ENCODE assay signal across 16 mouse cellular contexts in the genomic region with DNA sequence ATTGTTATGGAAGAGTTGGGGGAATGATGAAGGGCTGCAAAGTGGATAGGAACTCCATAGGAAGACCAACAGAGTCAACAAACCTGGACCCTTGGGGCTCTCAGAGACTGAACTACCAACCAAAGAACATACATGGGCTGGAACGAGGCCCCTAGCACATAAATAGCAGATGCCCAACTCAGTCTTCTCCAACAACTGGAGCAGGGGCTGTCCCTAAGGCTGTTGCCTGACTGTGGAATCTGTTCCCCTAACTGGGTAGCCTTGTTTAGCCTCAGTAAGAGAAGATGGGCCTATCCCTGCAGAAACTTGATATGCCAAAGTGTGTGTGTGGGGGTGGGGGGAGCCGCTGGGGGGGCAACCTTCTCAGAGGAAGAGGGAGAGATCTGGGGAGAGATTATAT.
"Had no signal": no experiment of that assay in that cellular context is flagged by ENCODE, and none has a peak within 500 bp of the region (broad histone marks: within the 10 kb centered on the region; RNA-seq: fewer than 3 reads in every experiment).

No protein-coding gene starts in this region.

- H3K36me3 ChIP-seq: neural tube, embryonic 13.5 days; neural tube, embryonic 15.5 days; stomach, embryonic 15.5 days had no signal

- H3K27me3 ChIP-seq: neural tube, embryonic 13.5 days; neural tube, embryonic 15.5 days; stomach, embryonic 15.5 days had no signal

- DNase-seq: retina, postnatal 1 day; right cerebral cortex, adult 18-20 months; right cerebral cortex, postnatal 14 days; right cerebral cortex, postnatal 25 days; right cerebral cortex, postnatal 4 days; spleen, adult 18-20 months; thymus, adult 18-20 months; thymus, adult 2 months; thymus, postnatal 14 days; thymus, postnatal 25 days; thymus, postnatal 36 days; thymus, postnatal 4 days had no signal

- H3K9ac ChIP-seq: neural tube, embryonic 13.5 days; neural tube, embryonic 15.5 days; stomach, embryonic 15.5 days had no signal

- H3K9me3 ChIP-seq: neural tube, embryonic 13.5 days; neural tube, embryonic 15.5 days; stomach, embryonic 15.5 days had no signal

- H3K4me2 ChIP-seq: neural tube, embryonic 13.5 days; neural tube, embryonic 15.5 days; stomach, embryonic 15.5 days had no signal

- H3K4me1 ChIP-seq: neural tube, embryonic 13.5 days; neural tube, embryonic 15.5 days; stomach, embryonic 15.5 days had no signal

- H3K4me3 ChIP-seq: neural tube, embryonic 13.5 days; neural tube, embryonic 15.5 days; stomach, embryonic 15.5 days had no signal

- H3K27ac ChIP-seq: neural tube, embryonic 13.5 days; neural tube, embryonic 15.5 days; stomach, embryonic 15.5 days; stomach, postnatal 0 days had no signal
